Mouse (Mus musculus) E14TG2a.4 (cell line): ENCODE data around the gene Fam117b.

Source experiments
- H3K27me3 ChIP-seq: 2 replicates; pipeline ENCODE4 v1.6.1; 2014; ENCODE audit warnings: low read length, control low read depth; ENCODE audit not compliant: insufficient read depth
- H3K36me3 ChIP-seq: 2 replicates; pipeline ENCODE4 v1.6.1; 2014; ENCODE audit warnings: low read length, control low read depth; ENCODE audit not compliant: insufficient read depth
- H3K4me1 ChIP-seq: replicated peaks from 2 replicates; pipeline ENCODE4 v1.6.1; 2014; ENCODE audit warnings: low read depth, low read length, control low read depth
- H3K4me3 ChIP-seq: replicated peaks from 2 replicates; pipeline ENCODE4 v1.5.1; 2014; ENCODE audit warnings: mild to moderate bottlenecking, low read length
- H3K9me3 ChIP-seq: 2 replicates; pipeline ENCODE4 v1.6.1; 2014; ENCODE audit warnings: low read length, control low read depth
- CTCF ChIP-seq: conservative IDR thresholded peaks from 2 replicates; pipeline ENCODE4 v1.5.1; 2014; ENCODE audit warnings: low read length
- NANOG ChIP-seq: IDR thresholded peaks from 2 replicates; pipeline ENCODE4 v1.6.1; 2014; ENCODE audit warnings: borderline replicate concordance, low read length, mixed read lengths
- POU5F1 ChIP-seq: IDR thresholded peaks from 2 replicates; pipeline ENCODE4 v1.6.1; 2014; ENCODE audit warnings: low read length, borderline replicate concordance

Fam117b gene

DNA sequence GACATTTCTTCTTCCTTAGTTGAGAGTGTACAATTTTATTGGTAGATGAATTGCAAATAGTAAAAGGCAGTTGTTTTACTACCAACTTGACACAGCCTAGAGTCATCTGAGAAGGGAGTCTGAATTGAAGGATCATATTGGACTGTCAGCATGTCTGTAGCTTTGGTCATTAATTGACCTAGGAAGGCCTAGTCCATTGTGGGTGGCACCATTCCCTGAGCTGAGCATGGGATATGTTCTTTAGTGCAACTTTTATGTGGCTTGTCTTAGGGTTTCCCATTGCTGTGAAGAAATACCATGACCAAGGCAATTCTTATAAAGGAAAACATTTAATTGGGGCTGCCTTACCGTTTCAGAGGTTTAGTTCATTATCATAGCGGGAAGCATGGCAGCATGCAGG lies 20.2 kb downstream of the Fam117b start:
- Histone ChIP-seq H3K27me3 (no peaks in the 10 kb centered on the region), H3K36me3 (no peaks in the 10 kb centered on the region), H3K4me1 (peaks cover 12% of the 10 kb centered on the region; the same call in 1 of the 2 replicates), H3K9me3 (no peaks in the 10 kb centered on the region), H3K4me3 (no peak overlapping the region)
- TF ChIP-seq NANOG: no peak
- TF ChIP-seq CTCF: no peak
- no peak for TF ChIP-seq POU5F1

GRCm38 (mm10) chr1:59941063-59941462 lies 28.3 kb downstream of the Fam117b start:
- Histone ChIP-seq H3K4me3 (no peak overlapping the region), H3K27me3 (no peaks in the 10 kb centered on the region), H3K4me1 (peaks cover 29% of the 10 kb centered on the region), H3K9me3 (no peaks in the 10 kb centered on the region), H3K36me3 (no peaks in the 10 kb centered on the region)
- TF ChIP-seq CTCF (no peak), POU5F1 (no peak), NANOG (no peak)

DNA sequence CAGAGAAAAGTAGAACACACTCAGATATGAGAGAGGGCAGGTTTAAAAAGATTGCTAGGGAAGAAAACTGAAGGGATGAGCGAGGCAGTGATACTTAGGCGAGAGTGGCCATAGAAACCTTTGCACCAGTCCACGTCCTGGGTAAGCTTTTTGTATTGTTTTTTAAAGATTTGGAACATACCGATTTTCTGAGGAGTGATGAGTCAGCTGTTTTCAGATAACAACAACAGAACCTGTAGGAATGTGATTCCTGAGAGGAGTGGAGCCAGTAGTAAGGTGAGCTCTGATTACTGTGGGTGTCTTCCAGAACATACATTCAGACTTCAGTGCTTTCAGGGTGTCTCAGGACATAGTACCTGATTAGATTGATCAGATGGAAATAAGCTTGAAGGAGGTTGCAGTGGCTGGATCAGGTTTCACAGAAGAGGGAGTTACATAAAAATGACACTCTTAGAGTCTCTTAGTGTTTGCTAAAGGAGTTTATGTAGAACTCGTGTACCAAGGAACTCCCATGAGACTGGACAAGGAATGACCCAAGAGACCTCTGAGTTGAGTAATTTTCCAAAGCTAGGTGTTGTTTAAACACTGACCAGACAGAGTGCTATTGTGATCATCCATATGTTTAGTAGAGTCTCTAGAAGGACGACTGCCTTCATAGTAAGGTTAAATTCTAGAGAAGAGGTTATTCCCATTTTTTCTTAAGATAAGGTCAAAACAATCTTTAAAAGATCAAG lies 29.4 kb downstream of the Fam117b start:
- no peaks in the 10 kb centered on the region for H3K9me3 ChIP-seq
- no peaks in the 10 kb centered on the region for H3K27me3 ChIP-seq
- H3K4me1 ChIP-seq: peaks cover 28% of the 10 kb centered on the region
- no peaks in the 10 kb centered on the region for H3K36me3 ChIP-seq
- TF ChIP-seq POU5F1 (no peak), NANOG (no peak), CTCF (no peak)
- H3K4me3 ChIP-seq: no peak overlapping the region

- Histone ChIP-seq H3K36me3 (no peaks in the 10 kb centered on the region), H3K27me3 (no peaks in the 10 kb centered on the region), H3K4me1 (peaks cover 28% of the 10 kb centered on the region), H3K4me3 (no peak overlapping the region), H3K9me3 (no peaks in the 10 kb centered on the region)
- TF ChIP-seq POU5F1 (no peak), NANOG (no peak), CTCF (no peak)
Measured at GRCm38 (mm10) chr1:59943825-59944224, 31.0 kb downstream of the Fam117b start.

DNA sequence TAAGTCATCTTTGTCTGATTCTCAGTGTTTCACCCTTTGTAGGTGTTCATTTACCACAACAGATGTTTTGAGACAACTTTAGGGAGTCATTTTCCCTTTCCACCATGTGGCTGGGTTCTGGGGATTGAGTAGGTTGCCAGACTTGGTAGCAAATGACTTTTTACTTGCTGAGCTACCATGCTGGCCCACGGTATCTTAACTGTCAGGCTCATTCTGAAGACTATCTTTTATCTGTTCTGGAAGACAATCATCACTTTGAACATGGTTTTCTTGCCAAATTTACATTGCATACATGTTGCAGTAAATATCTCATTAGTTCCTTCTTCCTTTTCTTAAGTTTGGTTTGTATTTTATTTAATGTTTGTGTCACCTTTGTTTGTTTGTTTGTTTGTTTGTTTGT lies 33.2 kb downstream of the Fam117b start:
- no peak overlapping the region for H3K4me3 ChIP-seq
- no peaks in the 10 kb centered on the region for H3K9me3 ChIP-seq
- peaks cover 13% of the 10 kb centered on the region for H3K36me3 ChIP-seq
- no peak for TF ChIP-seq POU5F1
- no peak for TF ChIP-seq NANOG
- no peak for TF ChIP-seq CTCF
- peaks cover 25% of the 10 kb centered on the region for H3K4me1 ChIP-seq
- H3K27me3 ChIP-seq: no peaks in the 10 kb centered on the region

GRCm38 (mm10) chr1:59947509-59947908 lies 34.7 kb downstream of the Fam117b start:
- H3K4me1 ChIP-seq: peaks cover 10% of the 10 kb centered on the region
- peaks cover 16% of the 10 kb centered on the region for H3K36me3 ChIP-seq
- TF ChIP-seq NANOG (no peak), CTCF (no peak), POU5F1 (no peak)
- H3K27me3 ChIP-seq: no peaks in the 10 kb centered on the region
- no peak overlapping the region for H3K4me3 ChIP-seq
- H3K9me3 ChIP-seq: no peaks in the 10 kb centered on the region

DNA sequence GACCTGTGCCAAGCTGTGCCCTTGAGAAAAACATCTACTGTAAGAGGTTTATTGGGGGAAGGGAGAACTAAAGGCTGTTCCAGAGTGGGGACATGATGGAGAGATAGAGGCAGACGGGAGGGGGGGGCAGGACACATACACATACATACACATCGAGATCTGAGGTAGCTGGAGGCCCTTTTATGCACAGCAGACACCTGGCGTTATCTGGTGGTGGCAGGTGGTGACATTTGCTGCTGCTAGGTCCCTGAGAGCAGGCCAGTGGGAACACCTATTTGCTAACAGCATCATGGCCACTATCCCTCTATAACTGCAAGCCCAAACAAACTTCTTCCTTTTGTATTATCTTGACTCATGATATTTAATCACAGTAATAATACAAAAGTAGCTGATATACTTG lies 44.4 kb downstream of the Fam117b start:
- H3K36me3 ChIP-seq: peaks cover 45% of the 10 kb centered on the region
- no peaks in the 10 kb centered on the region for H3K9me3 ChIP-seq
- no peaks in the 10 kb centered on the region for H3K27me3 ChIP-seq
- no peak overlapping the region for H3K4me3 ChIP-seq
- TF ChIP-seq CTCF: no peak
- no peaks in the 10 kb centered on the region for H3K4me1 ChIP-seq

GRCm38 (mm10) chr1:59959941-59960340 lies 47.1 kb downstream of the Fam117b start:
- no peaks in the 10 kb centered on the region for H3K27me3 ChIP-seq
- no peaks in the 10 kb centered on the region for H3K4me1 ChIP-seq
- H3K36me3 ChIP-seq: peaks cover 56% of the 10 kb centered on the region
- H3K4me3 ChIP-seq: no peak overlapping the region
- no peaks in the 10 kb centered on the region for H3K9me3 ChIP-seq
- no peak for TF ChIP-seq POU5F1

DNA sequence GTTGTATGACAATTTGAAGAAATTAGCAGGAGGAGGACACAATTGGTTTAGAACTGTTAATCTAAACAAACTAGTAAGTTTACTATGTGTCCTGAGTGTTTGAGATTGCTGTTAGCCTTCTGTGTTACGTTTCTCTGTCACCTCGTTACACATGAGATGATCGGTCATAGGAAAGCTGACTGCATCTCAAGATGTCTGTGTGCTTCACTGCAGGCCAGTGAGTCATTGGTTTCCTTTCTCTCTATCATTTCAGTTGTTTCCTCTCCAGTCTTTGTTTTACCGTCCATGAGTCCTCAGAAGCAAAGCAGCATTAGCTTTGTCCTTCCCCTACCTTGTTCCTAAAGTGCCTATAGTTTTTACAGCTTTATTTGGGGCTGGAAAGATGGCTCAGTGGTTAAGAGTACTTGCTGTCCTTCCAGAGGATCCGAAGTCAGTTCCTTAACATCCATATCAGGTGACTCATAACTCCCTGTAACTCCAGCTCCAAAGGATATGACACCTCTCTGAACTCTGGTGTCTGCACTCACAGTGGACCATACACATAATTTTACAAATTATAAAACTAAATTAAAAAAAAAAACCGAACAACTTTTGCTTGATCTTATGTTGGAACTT lies 53.5 kb downstream of the Fam117b start:
- Histone ChIP-seq H3K36me3 (peaks cover 56% of the 10 kb centered on the region), H3K4me1 (peaks cover 29% of the 10 kb centered on the region), H3K27me3 (no peaks in the 10 kb centered on the region), H3K4me3 (no peak overlapping the region), H3K9me3 (no peaks in the 10 kb centered on the region)
- no peak for TF ChIP-seq POU5F1
- no peak for TF ChIP-seq CTCF
- no peak for TF ChIP-seq NANOG
